Mouse (Mus musculus): ENCODE data around the gene Eef2k. TPM values are rescaled to one million over a fixed set of nuclear protein-coding genes. Genes with fewer than 3 reads are reported as not detected.

Gene Eef2k
- polyA plus RNA-seq (2012; rRNA removed) = 28.6 and 30.2 TPM in 2 replicates

GRCm38 (mm10) chr7:120842345-120843036, at the start of gene Eef2k:
Gene Eef2k, plus strand, starts transcription at chr7:120842831.

GRCm38 (mm10) chr7:120811834-120812415, 30.7 kb upstream of the Eef2k start, which contains the start of gene Gm5737:
Gene Gm5737, plus strand, starts transcription at chr7:120812365.

GRCm38 (mm10) chr7:120917592-120918461, 75.2 kb downstream of the Eef2k start, which contains the start of gene Polr3e:
Gene Polr3e, plus strand, starts transcription at chr7:120917744.

Other genes starting within 250 kb of the Eef2k start
- gene Uqcrc2, start 207.7 kb upstream of the Eef2k start, polyA plus RNA-seq (2012; rRNA removed) = 99.1 and 116 TPM in 2 replicates
- gene Pdzd9, start 172.5 kb upstream of the Eef2k start, polyA plus RNA-seq (2012; rRNA removed) = 0.06 TPM in 1 of 2 replicates, not detected in the other
- 10.3 and 10.6 TPM in 2 replicates for gene Mosmo, start 165.2 kb upstream of the Eef2k start, polyA plus RNA-seq (2012; rRNA removed)
- gene Vwa3a, start 103.5 kb upstream of the Eef2k start, polyA plus RNA-seq (2012; rRNA removed) = 0.02 and 0.03 TPM in 2 replicates
- not detected in 2 replicates for gene Gm5737, start 30.5 kb upstream of the Eef2k start, polyA plus RNA-seq (2012; rRNA removed)
- 8.8 and 10.4 TPM in 2 replicates for gene Polr3e, start 74.9 kb downstream of the Eef2k start, polyA plus RNA-seq (2012; rRNA removed)
- 89.4 and 102 TPM in 2 replicates for gene Cdr2, start 139.5 kb downstream of the Eef2k start, polyA plus RNA-seq (2012; rRNA removed)
- 0.01 and 0.05 TPM in 2 replicates for gene Mfsd13b, start 139.7 kb downstream of the Eef2k start, polyA plus RNA-seq (2012; rRNA removed)
- 19.4 and 21.3 TPM in 2 replicates for gene Mettl9, start 191.6 kb downstream of the Eef2k start, polyA plus RNA-seq (2012; rRNA removed)
- 4.2 and 7.0 TPM in 2 replicates for gene Igsf6, start 231.7 kb downstream of the Eef2k start, polyA plus RNA-seq (2012; rRNA removed)
- 0.02 and 0.05 TPM in 2 replicates for gene Otoa, start 238.8 kb downstream of the Eef2k start, polyA plus RNA-seq (2012; rRNA removed)

Data from liver, embryonic 14 days (tissue).